Mouse (Mus musculus) G1E (cell line): ENCODE results near the gene Tmprss11a. TPM values are rescaled to one million over a fixed set of nuclear protein-coding genes. Genes with fewer than 3 reads are reported as not detected.

Experiments
- ATAC-seq: 2 replicates; pipeline ENCODE4 v1.8.0; 2016; ENCODE audit warnings: mild to moderate bottlenecking; ENCODE audit not compliant: insufficient number of reproducible peaks, poor library complexity, low FRiP score, severe bottlenecking; ENCODE audit errors: extremely low read depth
- DNase-seq: peaks from one replicate; pipeline ENCODE4 v3.0.0; 2012; ENCODE audit warnings: low spot score
- H3K27me3 ChIP-seq: 2 replicates; pipeline ENCODE4 v1.6.1; 2012; ENCODE audit warnings: mild to moderate bottlenecking, low read length, inconsistent platforms; ENCODE audit not compliant: insufficient read depth
- H3K36me3 ChIP-seq: replicated peaks from 2 replicates; pipeline ENCODE3; 2012; ENCODE audit warnings: mild to moderate bottlenecking, inconsistent platforms
- H3K4me1 ChIP-seq: 2 replicates; pipeline ENCODE4 v1.6.1; 2012; ENCODE audit warnings: low read depth, low read length, inconsistent platforms, mixed read lengths; ENCODE audit not compliant: insufficient read depth
- H3K4me3 ChIP-seq: 2 replicates; pipeline ENCODE4 v1.5.1; 2012; ENCODE audit warnings: low read depth, mild to moderate bottlenecking, inconsistent platforms, low read length, moderate library complexity, mixed read lengths
- H3K9me3 ChIP-seq: replicated peaks from 2 replicates; pipeline ENCODE4 v1.6.1; 2012; ENCODE audit warnings: inconsistent platforms
- CTCF ChIP-seq: IDR thresholded peaks from 2 replicates; pipeline ENCODE4 v1.5.1; 2012; ENCODE audit warnings: low read depth, low read length, inconsistent platforms, mixed read lengths
- GATA1 ChIP-seq: IDR thresholded peaks from 2 replicates; pipeline ENCODE4 v1.6.1; 2012; ENCODE audit warnings: borderline replicate concordance, low read length, inconsistent platforms, mixed read lengths
- GATA2 ChIP-seq: IDR thresholded peaks from 2 replicates; pipeline ENCODE4 v1.6.1; 2012; ENCODE audit warnings: low read depth, low read length, inconsistent platforms, borderline replicate concordance
- POLR2AphosphoS5 ChIP-seq: IDR thresholded peaks from 2 replicates; pipeline ENCODE4 v1.6.1; 2012; ENCODE audit warnings: low read depth, low read length, inconsistent platforms; ENCODE audit not compliant: insufficient replicate concordance
- TAL1 ChIP-seq: conservative IDR thresholded peaks from 2 replicates; pipeline ENCODE4 v1.6.1; 2012; ENCODE audit warnings: low read depth, low read length, inconsistent platforms, mixed read lengths
- polyA plus RNA-seq: library from polyadenylated mRNA; stranded (reverse); fragments of >175 nt; gene quantifications from 2 replicates; pipeline ENCODE4 v1.2.3, GENCODE M21; 2012
- total RNA-seq, 2 experiments: library from RNA; stranded (forward) in 1 of 2; stranded (reverse) in 1 of 2; fragments of 200-1000 nt in 1 of 2; fragments of >200 nt in 1 of 2; fragmentation: Nextera tagmentation in 1 of 2; gene quantifications; 2 replicates each; pipeline ENCODE4 v1.2.3; 2014 to 2017

Gene Tmprss11a
- total and polyA plus RNA-seq, 3 experiments: 0.05 TPM; not detected in 2

DNA sequence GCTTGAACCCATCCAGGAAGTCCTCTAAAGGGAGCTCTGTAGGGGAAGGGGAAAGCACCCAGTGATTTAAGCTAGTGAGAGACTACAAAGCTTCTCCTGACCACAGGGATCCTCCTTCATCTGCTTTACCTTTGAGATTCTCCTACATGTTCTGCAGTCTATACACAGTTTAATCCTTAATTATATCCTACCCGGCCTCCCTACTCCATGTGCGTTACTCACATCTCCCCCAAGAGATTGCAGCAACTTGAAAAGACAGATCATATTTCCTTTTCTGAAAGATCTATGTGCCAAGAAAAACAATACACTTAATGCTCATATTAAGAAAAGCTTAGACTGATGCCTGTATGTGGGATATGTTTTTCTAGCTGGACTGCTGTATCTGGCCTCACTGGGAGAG lies 29.5 kb downstream of the Tmprss11a start:
- no peak overlapping the region for H3K4me3 ChIP-seq
- ATAC-seq: no peak
- no peak for TF ChIP-seq GATA1
- no peak for TF ChIP-seq GATA2
- TF ChIP-seq TAL1: no peak
- TF ChIP-seq POLR2AphosphoS5: no peak
- TF ChIP-seq CTCF: no peak
- no peaks in the 10 kb centered on the region for H3K27me3 ChIP-seq
- H3K4me1 ChIP-seq: no peaks in the 10 kb centered on the region
- DNase-seq: no peak
- H3K9me3 ChIP-seq: no peaks in the 10 kb centered on the region
- no peaks in the 10 kb centered on the region for H3K36me3 ChIP-seq

DNA sequence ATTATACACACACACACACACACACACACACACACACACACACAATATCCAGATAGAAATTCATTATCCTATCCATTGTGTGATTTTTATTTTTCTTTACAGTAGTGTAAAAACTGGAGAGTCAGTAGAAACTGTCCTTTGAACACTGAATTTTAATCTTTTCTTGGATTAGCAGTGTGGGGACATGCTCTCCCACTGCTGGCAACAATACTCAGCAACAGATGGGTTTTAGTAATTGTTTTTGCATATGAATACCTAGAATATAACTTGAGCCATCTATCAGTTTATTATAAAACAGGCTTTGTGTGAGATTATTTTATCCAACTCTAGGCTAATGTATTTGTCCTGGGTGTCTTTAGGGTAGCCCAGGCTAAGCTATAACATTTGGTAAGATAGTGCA lies 30.2 kb downstream of the Tmprss11a start:
- no peak for TF ChIP-seq TAL1
- TF ChIP-seq CTCF: no peak
- TF ChIP-seq POLR2AphosphoS5: no peak
- TF ChIP-seq GATA1: no peak
- TF ChIP-seq GATA2: no peak
- Histone ChIP-seq H3K27me3 (no peaks in the 10 kb centered on the region), H3K4me1 (no peaks in the 10 kb centered on the region), H3K9me3 (no peaks in the 10 kb centered on the region), H3K4me3 (no peak overlapping the region), H3K36me3 (no peaks in the 10 kb centered on the region)
- no peak for DNase-seq
- ATAC-seq: no peak

DNA sequence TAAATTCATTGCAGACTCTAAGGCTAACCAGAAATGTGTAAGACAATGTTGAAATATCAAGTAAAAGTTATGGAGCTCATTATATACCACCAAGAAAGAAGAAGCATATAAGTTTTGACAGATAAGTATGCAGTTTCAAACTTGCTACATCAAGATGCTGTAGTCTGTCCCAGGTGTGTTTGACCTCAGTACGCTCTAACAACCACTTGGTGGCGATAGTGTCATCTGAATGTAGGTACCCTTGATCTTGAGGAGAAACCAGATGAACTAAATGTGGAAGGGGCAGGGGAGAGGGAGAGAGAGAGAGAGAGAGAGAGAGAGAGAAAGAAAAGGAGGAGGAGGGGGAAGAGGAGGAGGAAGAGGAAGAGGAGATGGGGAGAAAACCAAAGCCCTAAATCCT lies 36.1 kb downstream of the Tmprss11a start:
- Histone ChIP-seq H3K9me3 (no peaks in the 10 kb centered on the region), H3K4me3 (no peak overlapping the region), H3K4me1 (no peaks in the 10 kb centered on the region), H3K36me3 (no peaks in the 10 kb centered on the region), H3K27me3 (no peaks in the 10 kb centered on the region)
- ATAC-seq (peak; percentile 40; the same call in 1 of the 2 replicates), DNase-seq (no peak)
- TF ChIP-seq CTCF (peak; percentile 11; the same call in 1 of the 2 replicates), TAL1 (no peak)

- Histone ChIP-seq H3K9me3 (no peaks in the 10 kb centered on the region), H3K36me3 (no peaks in the 10 kb centered on the region), H3K27me3 (no peaks in the 10 kb centered on the region), H3K4me1 (no peaks in the 10 kb centered on the region), H3K4me3 (no peak overlapping the region)
- ATAC-seq (no peak), DNase-seq (no peak)
- TF ChIP-seq TAL1: no peak
- TF ChIP-seq GATA2: no peak
- no peak for TF ChIP-seq POLR2AphosphoS5
- TF ChIP-seq CTCF: no peak
- no peak for TF ChIP-seq GATA1
Observed at GRCm38 (mm10) chr5:86431096-86431495, 37.7 kb downstream of the Tmprss11a start.

GRCm38 (mm10) chr5:86421323-86422028 lies 47.3 kb downstream of the Tmprss11a start:
- H3K4me1 ChIP-seq: no peaks in the 10 kb centered on the region
- H3K4me3 ChIP-seq: no peak overlapping the region
- H3K9me3 ChIP-seq: no peaks in the 10 kb centered on the region
- H3K36me3 ChIP-seq: no peaks in the 10 kb centered on the region
- ATAC-seq (no peak), DNase-seq (no peak)
- no peak for TF ChIP-seq CTCF
- no peak for TF ChIP-seq GATA2
- no peak for TF ChIP-seq TAL1
- TF ChIP-seq POLR2AphosphoS5: no peak
- no peaks in the 10 kb centered on the region for H3K27me3 ChIP-seq

DNA sequence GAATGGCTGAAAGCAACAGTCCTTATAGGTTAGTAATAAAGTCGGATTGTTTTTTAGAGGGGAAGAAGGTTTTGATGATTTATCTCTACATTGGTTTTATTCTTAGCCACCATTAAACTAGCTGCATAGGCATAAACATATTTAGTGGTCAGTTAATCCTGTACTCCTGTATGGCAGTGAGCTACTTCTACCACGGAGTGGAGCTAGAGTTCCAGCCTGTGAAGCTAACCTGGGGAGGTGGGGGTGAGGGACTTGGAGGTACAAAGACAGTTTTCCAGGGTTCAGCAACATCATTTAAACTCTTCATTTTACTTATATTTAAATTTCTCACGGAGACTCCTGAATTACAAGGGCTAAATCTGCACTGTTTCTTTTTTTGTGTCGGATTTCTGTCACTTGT lies 49.3 kb downstream of the Tmprss11a start:
- no peaks in the 10 kb centered on the region for H3K27me3 ChIP-seq
- DNase-seq (no peak), ATAC-seq (no peak)
- no peak for TF ChIP-seq GATA2
- no peak for TF ChIP-seq POLR2AphosphoS5
- no peak for TF ChIP-seq GATA1
- no peak for TF ChIP-seq CTCF
- no peak for TF ChIP-seq TAL1
- H3K9me3 ChIP-seq: no peaks in the 10 kb centered on the region
- H3K4me1 ChIP-seq: no peaks in the 10 kb centered on the region
- H3K36me3 ChIP-seq: no peaks in the 10 kb centered on the region
- H3K4me3 ChIP-seq: no peak overlapping the region

DNA sequence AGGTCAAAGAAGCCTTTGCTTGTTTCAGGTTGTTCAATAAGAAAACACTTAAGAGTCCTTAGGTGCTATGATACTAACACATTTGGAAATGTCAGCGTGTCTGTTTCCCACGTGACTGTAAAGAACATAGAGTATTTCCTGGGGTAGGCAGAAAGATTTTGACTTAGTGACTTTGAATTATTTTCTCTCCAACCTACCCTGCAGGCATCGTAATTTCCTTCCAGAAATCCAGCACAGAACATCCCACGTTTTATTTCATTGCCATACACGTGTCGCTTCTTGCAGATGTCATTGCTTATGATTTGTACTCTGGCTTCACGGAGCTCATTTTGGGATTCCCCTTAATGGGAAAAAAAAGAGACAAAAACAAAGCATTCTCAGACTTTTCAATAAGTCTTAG lies 54.5 kb downstream of the Tmprss11a start:
- Histone ChIP-seq H3K9me3 (no peaks in the 10 kb centered on the region), H3K4me1 (no peaks in the 10 kb centered on the region), H3K36me3 (no peaks in the 10 kb centered on the region), H3K4me3 (no peak overlapping the region), H3K27me3 (no peaks in the 10 kb centered on the region)
- DNase-seq: no peak
- ATAC-seq: no peak
- no peak for TF ChIP-seq GATA1
- TF ChIP-seq TAL1: no peak
- no peak for TF ChIP-seq GATA2
- TF ChIP-seq CTCF: no peak
- no peak for TF ChIP-seq POLR2AphosphoS5
